Mouse (Mus musculus): ENCODE data around the gene Fam83e. TPM values are rescaled to one million over a fixed set of nuclear protein-coding genes. Genes with fewer than 3 reads are reported as not detected.

Fam83e gene
- polyA plus RNA-seq, 1 experiment from 2014 or later: 21.6 TPM

DNA sequence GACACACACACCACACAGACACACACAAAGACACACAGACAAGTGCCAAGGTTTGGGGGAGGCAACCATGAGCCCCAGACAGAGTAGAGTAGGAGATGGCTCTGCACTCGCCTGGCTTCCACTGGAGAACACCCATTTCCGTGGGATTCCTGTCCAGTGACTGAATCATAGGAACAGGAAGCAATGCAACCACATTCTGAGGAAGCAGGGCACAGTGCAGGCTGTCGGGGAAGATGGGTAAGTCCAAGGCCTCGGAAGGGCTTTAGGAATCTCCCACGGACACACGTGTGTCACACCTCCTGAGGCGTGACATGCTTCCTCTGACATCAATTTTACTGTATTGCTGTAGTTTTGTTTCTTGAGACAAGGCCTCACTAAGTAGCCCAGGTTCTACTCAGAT, 27.1 kb downstream of the Fam83e start:
- WGBS: 71% methylated on average over 7 of the region's 7 CpGs
- no peak overlapping the region for H3K4me2 ChIP-seq (replicated peaks; ENCODE audit: low read depth)
- H3K27ac ChIP-seq (replicated peaks): 0 out of 2 replicates have a peak overlapping the region, but pooled peaks have one; percentile 25

DNA sequence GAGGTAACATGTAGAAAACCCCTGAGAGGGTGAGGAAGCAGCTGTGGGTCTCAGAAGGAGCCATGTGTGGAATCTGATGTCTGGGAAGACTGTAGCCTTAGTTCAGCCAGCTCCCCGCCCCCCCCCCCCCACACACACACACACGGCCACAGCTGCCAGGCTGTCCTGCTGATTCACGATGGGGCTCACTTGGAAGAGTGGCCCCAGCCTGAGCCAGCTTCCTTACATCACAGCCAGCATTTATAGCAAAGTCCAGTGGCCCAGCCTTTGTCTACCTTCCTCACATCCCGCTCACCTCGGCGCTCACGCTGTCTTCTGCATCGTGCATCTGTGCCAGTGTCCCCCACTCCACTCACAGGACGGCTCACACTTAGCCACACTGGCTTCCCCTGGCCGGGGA, 28.4 kb downstream of the Fam83e start:
- H3K27me3 ChIP-seq (ENCODE audit: control insufficient read depth, insufficient read depth, low read length): no peaks in the 10 kb centered on the region
- no peak overlapping the region for H3K4me2 ChIP-seq (replicated peaks; ENCODE audit: low read depth)
- 33% methylated on average over 9 of the region's 10 CpGs for WGBS
- H3K27ac ChIP-seq (replicated peaks): no peak overlapping the region
- no peak; the same call in 1 of the 2 replicates for ATAC-seq (ENCODE audit: low FRiP score, low TSS enrichment)
- H3K9ac ChIP-seq (ENCODE audit: low read length): no peak overlapping the region
- no peaks in the 10 kb centered on the region for H3K4me1 ChIP-seq (replicated peaks; ENCODE audit: control insufficient read depth, insufficient read depth)
- H3K36me3 ChIP-seq (ENCODE audit: control insufficient read depth, insufficient read depth, low read length): no peaks in the 10 kb centered on the region
- H3K4me3 ChIP-seq (ENCODE audit: low read depth, low read length): no peak overlapping the region
- H3K9me3 ChIP-seq (ENCODE audit: control insufficient read depth, low read length): no peaks in the 10 kb centered on the region
- no peak for DNase-seq (ENCODE audit: low spot score)
- no peak for TF ChIP-seq CTCF (IDR thresholded peaks at IDR 0.05; ENCODE audit: low read depth)
- no peak for TF ChIP-seq EP300 (optimal IDR thresholded peaks at IDR 0.05)

More for the DNA sequence above, 27.1 kb downstream of the Fam83e start:
- no peaks in the 10 kb centered on the region for H3K9me3 ChIP-seq (ENCODE audit: control insufficient read depth, low read length)
- no peaks in the 10 kb centered on the region for H3K27me3 ChIP-seq (ENCODE audit: control insufficient read depth, insufficient read depth, low read length)
- TF ChIP-seq EP300 (optimal IDR thresholded peaks at IDR 0.05) (no peak), CTCF (IDR thresholded peaks at IDR 0.05; ENCODE audit: low read depth) (no peak)
- DNase-seq (ENCODE audit: low spot score): no peak
- no peak overlapping the region for H3K9ac ChIP-seq (ENCODE audit: low read length)
- no peaks in the 10 kb centered on the region for H3K36me3 ChIP-seq (ENCODE audit: control insufficient read depth, insufficient read depth, low read length)
- ATAC-seq (ENCODE audit: low FRiP score, low TSS enrichment): no peak
- H3K4me3 ChIP-seq (ENCODE audit: low read depth, low read length): no peak overlapping the region
- no peaks in the 10 kb centered on the region for H3K4me1 ChIP-seq (replicated peaks; ENCODE audit: control insufficient read depth, insufficient read depth)

DNA sequence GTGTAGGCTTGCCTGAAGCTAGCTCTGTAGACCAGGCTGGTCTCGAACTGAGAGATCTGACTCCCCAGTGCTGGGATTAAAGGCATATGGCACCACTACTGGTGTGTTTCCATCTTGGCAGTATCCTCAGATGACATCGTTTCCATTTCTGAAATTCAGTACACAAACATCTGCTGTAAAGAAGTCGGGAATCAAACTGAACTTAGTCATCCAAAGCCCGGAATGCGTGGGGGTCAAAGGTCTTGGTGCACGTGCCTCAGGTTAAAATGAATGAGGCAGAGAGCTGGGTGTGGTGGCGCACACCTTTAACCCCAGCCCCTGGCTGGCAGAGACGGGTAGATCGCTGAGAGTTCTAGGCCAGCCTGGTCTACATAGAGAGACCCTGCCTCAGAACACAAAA, 29.1 kb downstream of the Fam83e start:
- TF ChIP-seq EP300 (optimal IDR thresholded peaks at IDR 0.05): no peak
- no peak for TF ChIP-seq CTCF (IDR thresholded peaks at IDR 0.05; ENCODE audit: low read depth)
- Histone ChIP-seq H3K4me2 (replicated peaks; ENCODE audit: low read depth) (no peak overlapping the region), H3K36me3 (ENCODE audit: control insufficient read depth, insufficient read depth, low read length) (no peaks in the 10 kb centered on the region), H3K9me3 (ENCODE audit: control insufficient read depth, low read length) (no peaks in the 10 kb centered on the region), H3K4me3 (ENCODE audit: low read depth, low read length) (no peak overlapping the region), H3K9ac (ENCODE audit: low read length) (no peak overlapping the region), H3K4me1 (replicated peaks; ENCODE audit: control insufficient read depth, insufficient read depth) (no peaks in the 10 kb centered on the region), H3K27me3 (ENCODE audit: control insufficient read depth, insufficient read depth, low read length) (no peaks in the 10 kb centered on the region), H3K27ac (replicated peaks) (no peak overlapping the region)
- 42% methylated on average over 9 of the region's 9 CpGs for WGBS
- ATAC-seq (ENCODE audit: low FRiP score, low TSS enrichment) (no peak), DNase-seq (ENCODE audit: low spot score) (no peak)

GRCm38 (mm10) chr7:45755703-45756102, 34.7 kb downstream of the Fam83e start:
- no peak overlapping the region for H3K27ac ChIP-seq (replicated peaks)
- ATAC-seq (ENCODE audit: low FRiP score, low TSS enrichment) (no peak), DNase-seq (ENCODE audit: low spot score) (no peak)
- H3K9ac ChIP-seq (ENCODE audit: low read length): no peak overlapping the region
- H3K4me3 ChIP-seq (ENCODE audit: low read depth, low read length): no peak overlapping the region
- no peaks in the 10 kb centered on the region for H3K36me3 ChIP-seq (ENCODE audit: control insufficient read depth, insufficient read depth, low read length)
- H3K4me2 ChIP-seq (replicated peaks; ENCODE audit: low read depth): no peak overlapping the region
- 56% methylated on average over 6 of the region's 6 CpGs for WGBS
- no peaks in the 10 kb centered on the region for H3K9me3 ChIP-seq (ENCODE audit: control insufficient read depth, low read length)
- no peaks in the 10 kb centered on the region for H3K4me1 ChIP-seq (replicated peaks; ENCODE audit: control insufficient read depth, insufficient read depth)
- TF ChIP-seq EP300 (optimal IDR thresholded peaks at IDR 0.05) (no peak), CTCF (IDR thresholded peaks at IDR 0.05; ENCODE audit: low read depth) (no peak)
- no peaks in the 10 kb centered on the region for H3K27me3 ChIP-seq (ENCODE audit: control insufficient read depth, insufficient read depth, low read length)

DNA sequence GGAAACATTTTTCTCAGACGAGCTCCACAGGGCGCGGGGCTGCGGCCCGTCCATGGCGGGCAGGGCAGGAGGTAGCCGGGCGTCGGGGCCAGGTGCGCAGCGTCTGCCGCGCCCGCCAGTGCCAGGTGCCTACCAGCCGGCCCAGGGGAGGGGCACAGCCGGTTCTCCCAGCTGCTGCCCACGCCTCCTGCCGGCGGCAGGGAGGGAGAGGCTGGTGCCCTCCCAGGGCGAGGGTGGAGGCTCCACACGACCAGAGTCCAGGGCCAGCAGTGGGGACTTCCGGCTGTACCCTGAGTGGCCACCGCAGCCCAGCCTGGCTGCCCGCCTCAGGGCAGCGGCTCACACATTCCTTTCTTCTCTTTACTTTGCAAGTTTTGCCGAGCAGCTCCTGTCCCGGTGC, 38.4 kb downstream of the Fam83e start:
- 8% methylated on average over 22 of the region's 27 CpGs for WGBS
- no peak overlapping the region; the same call in 1 of the 2 replicates for H3K9ac ChIP-seq (ENCODE audit: low read length)
- H3K4me3 ChIP-seq (ENCODE audit: low read depth, low read length): peak overlapping the region; percentile 20; the same call in 1 of the 2 replicates

GRCm38 (mm10) chr7:45760151-45760550, 39.1 kb downstream of the Fam83e start:
- H3K27ac ChIP-seq (replicated peaks): peak overlapping the region; percentile 61

More for the DNA sequence above, 38.4 kb downstream of the Fam83e start:
- Histone ChIP-seq H3K4me1 (replicated peaks; ENCODE audit: control insufficient read depth, insufficient read depth) (no peaks in the 10 kb centered on the region), H3K4me2 (replicated peaks; ENCODE audit: low read depth) (peak overlapping the region; percentile 45), H3K36me3 (ENCODE audit: control insufficient read depth, insufficient read depth, low read length) (no peaks in the 10 kb centered on the region), H3K9me3 (ENCODE audit: control insufficient read depth, low read length) (no peaks in the 10 kb centered on the region), H3K27ac (replicated peaks) (peak overlapping the region; percentile 61), H3K27me3 (ENCODE audit: control insufficient read depth, insufficient read depth, low read length) (no peaks in the 10 kb centered on the region)
- TF ChIP-seq EP300 (optimal IDR thresholded peaks at IDR 0.05) (no peak), CTCF (IDR thresholded peaks at IDR 0.05; ENCODE audit: low read depth) (peak; percentile 61)
- peak; percentile 91 for DNase-seq (ENCODE audit: low spot score)
- ATAC-seq (ENCODE audit: low FRiP score, low TSS enrichment): peak; percentile 94

More at GRCm38 (mm10) chr7:45760151-45760550, 39.1 kb downstream of the Fam83e start:
- no peak for ATAC-seq (ENCODE audit: low FRiP score, low TSS enrichment)
- Histone ChIP-seq H3K27me3 (ENCODE audit: control insufficient read depth, insufficient read depth, low read length) (no peaks in the 10 kb centered on the region), H3K36me3 (ENCODE audit: control insufficient read depth, insufficient read depth, low read length) (no peaks in the 10 kb centered on the region), H3K4me1 (replicated peaks; ENCODE audit: control insufficient read depth, insufficient read depth) (no peaks in the 10 kb centered on the region), H3K4me3 (ENCODE audit: low read depth, low read length) (no peak overlapping the region), H3K9me3 (ENCODE audit: control insufficient read depth, low read length) (no peaks in the 10 kb centered on the region), H3K9ac (ENCODE audit: low read length) (no peak overlapping the region), H3K4me2 (replicated peaks; ENCODE audit: low read depth) (no peak overlapping the region)
- TF ChIP-seq EP300 (optimal IDR thresholded peaks at IDR 0.05) (no peak), CTCF (IDR thresholded peaks at IDR 0.05; ENCODE audit: low read depth) (no peak)
- 47% methylated on average over 5 of the region's 5 CpGs for WGBS
- no peak for DNase-seq (ENCODE audit: low spot score)

All from stomach, postnatal 0 days (tissue).